Mouse (Mus musculus) forebrain, embryonic 15.5 days (tissue): ENCODE measurements around the gene Supt3. TPM values are rescaled to one million over a fixed set of nuclear protein-coding genes. Genes with fewer than 3 reads are reported as not detected.

ENCODE experiments used
- ATAC-seq: fragments of 200-750 bp; cut with Nextera tagmentation; replicated peaks from 2 replicates; pipeline ENCODE4 v1.8.0; 2017; ENCODE audit warnings: mild to moderate bottlenecking, moderate TSS enrichment, moderate library complexity
- H3K27ac ChIP-seq: fragments of 300-500 bp; sonication (generic); replicated peaks from 2 replicates; pipeline ENCODE4 v1.5.1; 2015; ENCODE audit warnings: mild to moderate bottlenecking, inconsistent platforms
- H3K27me3 ChIP-seq: fragments of 300-500 bp; sonication (generic); 2 replicates; pipeline ENCODE4 v1.6.1; 2015; ENCODE audit warnings: inconsistent platforms
- H3K36me3 ChIP-seq: fragments of 300-500 bp; sonication (generic); 2 replicates; pipeline ENCODE4 v1.6.1; 2015; ENCODE audit warnings: mild to moderate bottlenecking, inconsistent platforms
- H3K4me1 ChIP-seq: fragments of 300-500 bp; sonication (generic); 2 replicates; pipeline ENCODE4 v1.6.1; 2015; ENCODE audit warnings: inconsistent platforms
- H3K4me2 ChIP-seq: fragments of 300-500 bp; sonication (generic); replicated peaks from 2 replicates; pipeline ENCODE4 v1.6.1; 2015; ENCODE audit warnings: mild to moderate bottlenecking, inconsistent platforms
- H3K4me3 ChIP-seq: fragments of 300-500 bp; sonication (generic); 2 replicates; pipeline ENCODE4 v1.5.1; 2015; ENCODE audit warnings: mild to moderate bottlenecking, inconsistent platforms
- H3K9ac ChIP-seq: fragments of 300-500 bp; sonication (generic); replicated peaks from 2 replicates; pipeline ENCODE4 v1.6.1; 2015; ENCODE audit warnings: mild to moderate bottlenecking, inconsistent platforms
- H3K9me3 ChIP-seq: fragments of 300-500 bp; sonication (generic); 2 replicates; pipeline ENCODE4 v1.6.1; 2016; ENCODE audit warnings: inconsistent platforms
- WGBS: fragments of 180-500 bp; shearing (Covaris S2); methylation state at CpG from one replicate; pipeline ENCODE4 v1.1.7; 2015; ENCODE audit warnings: mixed read lengths; 5-methylcytosine and 5-hydroxymethylcytosine counted together
- polyA plus RNA-seq: library from polyadenylated mRNA; unstranded; fragments of >200 nt; fragmentation: Nextera tagmentation; extraction: Ambion mirVana; gene quantifications from 2 replicates; pipeline ENCODE4 v1.2.1, GENCODE M21; 2015

Supt3 gene
- polyA plus RNA-seq, 1 experiment from 2014 or later: 19.7 TPM

- Histone ChIP-seq H3K36me3 (no peaks in the 10 kb centered on the region), H3K4me2 (no peak overlapping the region), H3K27ac (no peak overlapping the region), H3K27me3 (no peaks in the 10 kb centered on the region), H3K4me3 (no peak overlapping the region), H3K4me1 (no peaks in the 10 kb centered on the region), H3K9me3 (no peaks in the 10 kb centered on the region), H3K9ac (no peak overlapping the region)
- 94% methylated on average over 3 of the region's 3 CpGs for WGBS
- ATAC-seq: no peak
These were observed 269.6 kb downstream of the Supt3 start for GRCm38 (mm10) chr17:45046583-45046982.

GRCm38 (mm10) chr17:45047236-45047635 lies 270.3 kb downstream of the Supt3 start:
- H3K27ac ChIP-seq: no peak overlapping the region
- H3K4me1 ChIP-seq: no peaks in the 10 kb centered on the region
- H3K27me3 ChIP-seq: no peaks in the 10 kb centered on the region
- no peaks in the 10 kb centered on the region for H3K9me3 ChIP-seq
- 88% methylated on average over 6 of the region's 6 CpGs for WGBS
- no peak overlapping the region for H3K9ac ChIP-seq
- H3K4me2 ChIP-seq: no peak overlapping the region
- no peaks in the 10 kb centered on the region for H3K36me3 ChIP-seq
- ATAC-seq: no peak
- no peak overlapping the region for H3K4me3 ChIP-seq

- WGBS: 83% methylated on average over 3 of the region's 3 CpGs
These were observed 275.0 kb downstream of the Supt3 start for GRCm38 (mm10) chr17:45051971-45052370.

GRCm38 (mm10) chr17:45053371-45053770 lies 276.4 kb downstream of the Supt3 start:
- no peaks in the 10 kb centered on the region for H3K36me3 ChIP-seq
- H3K9ac ChIP-seq: no peak overlapping the region
- H3K27ac ChIP-seq: no peak overlapping the region
- WGBS: 81% methylated on average over 3 of the region's 3 CpGs
- H3K4me1 ChIP-seq: peaks cover 1% of the 10 kb centered on the region; the same call in 1 of the 2 replicates
- no peak for ATAC-seq
- no peaks in the 10 kb centered on the region for H3K9me3 ChIP-seq
- H3K4me2 ChIP-seq: no peak overlapping the region
- H3K27me3 ChIP-seq: no peaks in the 10 kb centered on the region
- no peak overlapping the region for H3K4me3 ChIP-seq

More at GRCm38 (mm10) chr17:45051971-45052370, 275.0 kb downstream of the Supt3 start:
- Histone ChIP-seq H3K9ac (no peak overlapping the region), H3K9me3 (no peaks in the 10 kb centered on the region), H3K4me2 (no peak overlapping the region), H3K27ac (no peak overlapping the region), H3K27me3 (no peaks in the 10 kb centered on the region), H3K36me3 (no peaks in the 10 kb centered on the region), H3K4me3 (no peak overlapping the region), H3K4me1 (no peaks in the 10 kb centered on the region)
- no peak for ATAC-seq

- no peak overlapping the region for H3K4me3 ChIP-seq
- 80% methylated on average over 4 of the region's 4 CpGs for WGBS
These were observed 277.6 kb downstream of the Supt3 start for GRCm38 (mm10) chr17:45054526-45054925.

GRCm38 (mm10) chr17:45056894-45057293 lies 279.9 kb downstream of the Supt3 start:
- H3K36me3 ChIP-seq: no peaks in the 10 kb centered on the region
- no peak overlapping the region for H3K4me3 ChIP-seq
- 88% methylated on average over 2 of the region's 2 CpGs for WGBS
- H3K4me1 ChIP-seq: peaks cover 8% of the 10 kb centered on the region
- no peak overlapping the region for H3K4me2 ChIP-seq
- H3K9ac ChIP-seq: no peak overlapping the region
- H3K9me3 ChIP-seq: no peaks in the 10 kb centered on the region
- ATAC-seq: no peak
- no peak overlapping the region for H3K27ac ChIP-seq
- no peaks in the 10 kb centered on the region for H3K27me3 ChIP-seq

More at GRCm38 (mm10) chr17:45054526-45054925, 277.6 kb downstream of the Supt3 start:
- no peak overlapping the region for H3K4me2 ChIP-seq
- no peak for ATAC-seq
- peaks cover 8% of the 10 kb centered on the region for H3K4me1 ChIP-seq
- no peak overlapping the region for H3K9ac ChIP-seq
- no peaks in the 10 kb centered on the region for H3K9me3 ChIP-seq
- no peak overlapping the region for H3K27ac ChIP-seq
- H3K36me3 ChIP-seq: no peaks in the 10 kb centered on the region
- H3K27me3 ChIP-seq: no peaks in the 10 kb centered on the region

GRCm38 (mm10) chr17:45057780-45058179 lies 280.8 kb downstream of the Supt3 start:
- H3K36me3 ChIP-seq: no peaks in the 10 kb centered on the region
- peaks cover 8% of the 10 kb centered on the region for H3K4me1 ChIP-seq
- H3K27ac ChIP-seq: no peak overlapping the region
- H3K4me2 ChIP-seq: no peak overlapping the region
- no peaks in the 10 kb centered on the region for H3K27me3 ChIP-seq
- H3K9me3 ChIP-seq: no peaks in the 10 kb centered on the region
- H3K4me3 ChIP-seq: no peak overlapping the region
- no peak for ATAC-seq
- no peak overlapping the region for H3K9ac ChIP-seq
- WGBS: 78% methylated on average over 6 of the region's 6 CpGs

- 41% methylated on average over 6 of the region's 6 CpGs for WGBS
- no peak overlapping the region for H3K4me3 ChIP-seq
- ATAC-seq: peak; percentile 53
- no peak overlapping the region for H3K4me2 ChIP-seq
- no peaks in the 10 kb centered on the region for H3K27me3 ChIP-seq
- H3K9me3 ChIP-seq: no peaks in the 10 kb centered on the region
- no peaks in the 10 kb centered on the region for H3K36me3 ChIP-seq
- peaks cover 10% of the 10 kb centered on the region for H3K4me1 ChIP-seq
- H3K9ac ChIP-seq: no peak overlapping the region
- H3K27ac ChIP-seq: no peak overlapping the region
These were observed 281.8 kb downstream of the Supt3 start for GRCm38 (mm10) chr17:45058566-45059363.

GRCm38 (mm10) chr17:45063776-45064175 lies 286.8 kb downstream of the Supt3 start:
- Histone ChIP-seq H3K4me1 (peaks cover 7% of the 10 kb centered on the region), H3K4me3 (no peak overlapping the region)
- WGBS: 79% methylated on average over 5 of the region's 5 CpGs

GRCm38 (mm10) chr17:45065465-45065864 lies 288.5 kb downstream of the Supt3 start:
- Histone ChIP-seq H3K9ac (no peak overlapping the region), H3K4me2 (no peak overlapping the region), H3K27me3 (no peaks in the 10 kb centered on the region), H3K9me3 (no peaks in the 10 kb centered on the region), H3K4me3 (no peak overlapping the region), H3K27ac (no peak overlapping the region), H3K36me3 (no peaks in the 10 kb centered on the region), H3K4me1 (peaks cover 3% of the 10 kb centered on the region; the same call in 1 of the 2 replicates)
- WGBS: 85% methylated on average over 2 of the region's 2 CpGs
- ATAC-seq: no peak

More at GRCm38 (mm10) chr17:45063776-45064175, 286.8 kb downstream of the Supt3 start:
- Histone ChIP-seq H3K9me3 (no peaks in the 10 kb centered on the region), H3K27me3 (no peaks in the 10 kb centered on the region), H3K4me2 (no peak overlapping the region), H3K27ac (no peak overlapping the region), H3K36me3 (no peaks in the 10 kb centered on the region), H3K9ac (no peak overlapping the region)
- ATAC-seq: no peak

GRCm38 (mm10) chr17:45067441-45067840 lies 290.5 kb downstream of the Supt3 start:
- Histone ChIP-seq H3K27ac (no peak overlapping the region), H3K9me3 (no peaks in the 10 kb centered on the region), H3K4me1 (peaks cover 5% of the 10 kb centered on the region; the same call in 1 of the 2 replicates), H3K27me3 (no peaks in the 10 kb centered on the region), H3K4me3 (no peak overlapping the region), H3K36me3 (no peaks in the 10 kb centered on the region), H3K4me2 (no peak overlapping the region), H3K9ac (no peak overlapping the region)
- WGBS: 94% methylated on average over 3 of the region's 3 CpGs
- no peak for ATAC-seq

- Histone ChIP-seq H3K9ac (no peak overlapping the region), H3K27me3 (no peaks in the 10 kb centered on the region), H3K9me3 (no peaks in the 10 kb centered on the region), H3K4me2 (no peak overlapping the region), H3K27ac (no peak overlapping the region), H3K4me1 (peaks cover 6% of the 10 kb centered on the region; the same call in 1 of the 2 replicates), H3K4me3 (no peak overlapping the region), H3K36me3 (no peaks in the 10 kb centered on the region)
- no peak for ATAC-seq
- WGBS: 47% methylated on average over 7 of the region's 7 CpGs
These were observed 291.4 kb downstream of the Supt3 start for GRCm38 (mm10) chr17:45068321-45068720.
